Mouse (Mus musculus) erythroblast, embryonic 14.5 days (primary cell): ENCODE results near the gene Mctp1. TPM values are rescaled to one million over a fixed set of nuclear protein-coding genes. Genes with fewer than 3 reads are reported as not detected.
"Not testable (repeated sequence)": the region's sequence is repeated elsewhere in the genome, so short reads cannot be mapped to it uniquely, and the experiment has no call there.

ENCODE experiments used
- H3K27me3 ChIP-seq: 2 replicates; pipeline ENCODE4 v1.6.1; 2012; ENCODE audit warnings: inconsistent platforms; ENCODE audit not compliant: control insufficient read depth
- H3K36me3 ChIP-seq: 2 replicates; pipeline ENCODE4 v1.6.1; 2012; ENCODE audit warnings: mild to moderate bottlenecking, inconsistent platforms; ENCODE audit not compliant: control insufficient read depth
- H3K4me1 ChIP-seq: 2 replicates; pipeline ENCODE4 v1.6.1; 2012; ENCODE audit warnings: inconsistent platforms; ENCODE audit not compliant: control insufficient read depth
- H3K4me3 ChIP-seq: replicated peaks from 2 replicates; pipeline ENCODE3; 2012; ENCODE audit warnings: moderate library complexity, mild to moderate bottlenecking, inconsistent platforms
- H3K9me3 ChIP-seq: 2 replicates; pipeline ENCODE4 v1.6.1; 2012; ENCODE audit warnings: low read length, inconsistent platforms, mixed read lengths; ENCODE audit not compliant: control insufficient read depth
- GATA1 ChIP-seq: IDR thresholded peaks from 2 replicates; pipeline ENCODE4 v1.6.1; 2012; ENCODE audit warnings: low read length, inconsistent platforms, mixed read lengths
- TAL1 ChIP-seq: IDR thresholded peaks from 3 replicates; pipeline ENCODE4 v1.6.1; 2012; ENCODE audit warnings: low read length, inconsistent platforms, mixed read lengths
- polyA plus RNA-seq: library from polyadenylated mRNA; stranded (reverse); fragments of >175 nt; gene quantifications from 2 replicates; pipeline ENCODE4 v1.2.3, GENCODE M21; 2012

Mctp1 gene
- polyA plus RNA-seq, 1 experiment = not detected

GRCm38 (mm10) chr13:76438765-76439164 is 54.4 kb downstream of the Mctp1 start:
- Histone ChIP-seq H3K36me3 (no peaks in the 10 kb centered on the region), H3K9me3 (no peaks in the 10 kb centered on the region), H3K4me1 (no peaks in the 10 kb centered on the region), H3K27me3 (no peaks in the 10 kb centered on the region), H3K4me3 (no peak overlapping the region)
- TF ChIP-seq TAL1 (no peak), GATA1 (no peak)

- H3K36me3 ChIP-seq = no peaks in the 10 kb centered on the region
- H3K4me1 ChIP-seq = no peaks in the 10 kb centered on the region; the same call in 1 of the 2 replicates
- TF ChIP-seq TAL1 (no peak), GATA1 (no peak)
- peaks cover 3% of the 10 kb centered on the region for H3K27me3 ChIP-seq
- H3K9me3 ChIP-seq = no peaks in the 10 kb centered on the region
- no peak overlapping the region for H3K4me3 ChIP-seq
Measured at GRCm38 (mm10) chr13:76446059-76446458, 61.7 kb downstream of the Mctp1 start.

- H3K4me1 ChIP-seq = no peaks in the 10 kb centered on the region; the same call in 1 of the 2 replicates
- H3K4me3 ChIP-seq = no peak overlapping the region
- no peaks in the 10 kb centered on the region for H3K9me3 ChIP-seq
- H3K27me3 ChIP-seq = peaks cover 3% of the 10 kb centered on the region
- no peak for TF ChIP-seq TAL1
- TF ChIP-seq GATA1 = no peak
- no peaks in the 10 kb centered on the region for H3K36me3 ChIP-seq
Measured at GRCm38 (mm10) chr13:76447528-76447927, 63.2 kb downstream of the Mctp1 start.

GRCm38 (mm10) chr13:76451526-76451925 is 67.2 kb downstream of the Mctp1 start:
- H3K27me3 ChIP-seq, H3K4me3 ChIP-seq, H3K9me3 ChIP-seq, H3K36me3 ChIP-seq, H3K4me1 ChIP-seq: not testable (repeated sequence)

GRCm38 (mm10) chr13:76481601-76482000 is 97.3 kb downstream of the Mctp1 start:
- H3K4me3 ChIP-seq = no peak overlapping the region
- no peaks in the 10 kb centered on the region for H3K36me3 ChIP-seq
- no peaks in the 10 kb centered on the region for H3K4me1 ChIP-seq
- H3K27me3 ChIP-seq = no peaks in the 10 kb centered on the region
- TF ChIP-seq GATA1 (no peak), TAL1 (no peak)
- no peaks in the 10 kb centered on the region for H3K9me3 ChIP-seq

- TF ChIP-seq GATA1 = no peak
- no peak for TF ChIP-seq TAL1
- Histone ChIP-seq H3K9me3 (no peaks in the 10 kb centered on the region), H3K27me3 (no peaks in the 10 kb centered on the region), H3K4me1 (no peaks in the 10 kb centered on the region), H3K4me3 (no peak overlapping the region), H3K36me3 (no peaks in the 10 kb centered on the region)
Measured at GRCm38 (mm10) chr13:76482998-76483397, 98.7 kb downstream of the Mctp1 start.

- Histone ChIP-seq H3K27me3 (no peaks in the 10 kb centered on the region), H3K4me1 (no peaks in the 10 kb centered on the region), H3K4me3 (no peak overlapping the region), H3K9me3 (no peaks in the 10 kb centered on the region), H3K36me3 (no peaks in the 10 kb centered on the region)
- TF ChIP-seq GATA1 = no peak
- TF ChIP-seq TAL1 = no peak
Measured at GRCm38 (mm10) chr13:76484086-76484709, 99.9 kb downstream of the Mctp1 start.

- Histone ChIP-seq H3K36me3 (no peaks in the 10 kb centered on the region), H3K27me3 (no peaks in the 10 kb centered on the region), H3K4me3 (no peak overlapping the region), H3K9me3 (no peaks in the 10 kb centered on the region), H3K4me1 (no peaks in the 10 kb centered on the region)
- no peak for TF ChIP-seq TAL1
- no peak for TF ChIP-seq GATA1
Measured at GRCm38 (mm10) chr13:76515896-76516295, 131.6 kb downstream of the Mctp1 start.

- no peaks in the 10 kb centered on the region for H3K27me3 ChIP-seq
- H3K4me1 ChIP-seq = no peaks in the 10 kb centered on the region
- TF ChIP-seq GATA1 (no peak), TAL1 (no peak)
- H3K9me3 ChIP-seq = no peaks in the 10 kb centered on the region
- H3K4me3 ChIP-seq = no peak overlapping the region
- no peaks in the 10 kb centered on the region for H3K36me3 ChIP-seq
Measured at GRCm38 (mm10) chr13:76523170-76523569, 138.8 kb downstream of the Mctp1 start.

- H3K27me3 ChIP-seq = no peaks in the 10 kb centered on the region
- TF ChIP-seq TAL1 (no peak), GATA1 (no peak)
- no peak overlapping the region for H3K4me3 ChIP-seq
- H3K9me3 ChIP-seq = no peaks in the 10 kb centered on the region
- H3K4me1 ChIP-seq = no peaks in the 10 kb centered on the region
- no peaks in the 10 kb centered on the region for H3K36me3 ChIP-seq
Measured at GRCm38 (mm10) chr13:76527326-76527725, 143.0 kb downstream of the Mctp1 start.
